Mouse (Mus musculus) stomach, postnatal 0 days (tissue): ENCODE measurements around the gene Wipf1. TPM values are rescaled to one million over a fixed set of nuclear protein-coding genes. Genes with fewer than 3 reads are reported as not detected.
A peak's percentile ranks its signal among the peaks of the same experiment; 100 is the strongest.
"Not testable (repeated sequence)": the region's sequence is repeated elsewhere in the genome, so short reads cannot be mapped to it uniquely, and the experiment has no call there.

Experiments used
- ATAC-seq: fragments of 200-750 bp; cut with Nextera tagmentation; 2 replicates; pipeline ENCODE4 v1.8.0; 2017; ENCODE audit not compliant: low FRiP score, low TSS enrichment
- DNase-seq: peaks from one replicate; pipeline ENCODE4 v3.0.0-alpha.2; 2016; ENCODE audit warnings: low spot score
- H3K27ac ChIP-seq: fragments of 300-500 bp; sonication (generic); replicated peaks from 2 replicates; pipeline ENCODE4 v1.5.1; 2014; ENCODE audit warnings: mild to moderate bottlenecking, control low read depth
- H3K27me3 ChIP-seq: fragments of 300-500 bp; sonication (generic); 2 replicates; pipeline ENCODE4 v1.6.1; 2014; ENCODE audit warnings: low read length; ENCODE audit not compliant: control insufficient read depth, insufficient read depth
- H3K36me3 ChIP-seq: fragments of 300-500 bp; sonication (generic); 2 replicates; pipeline ENCODE4 v1.6.1; 2014; ENCODE audit warnings: low read length, mixed read lengths; ENCODE audit not compliant: control insufficient read depth, insufficient read depth
- H3K4me1 ChIP-seq: fragments of 300-500 bp; sonication (generic); replicated peaks from 2 replicates; pipeline ENCODE4 v1.6.1; 2014; ENCODE audit warnings: antibody characterized with exemption; ENCODE audit not compliant: control insufficient read depth, insufficient read depth
- H3K4me2 ChIP-seq: fragments of 300-500 bp; sonication (generic); replicated peaks from 2 replicates; pipeline ENCODE4 v1.6.1; 2014; ENCODE audit warnings: low read depth, mild to moderate bottlenecking, control low read depth, moderate library complexity
- H3K4me3 ChIP-seq: fragments of 300-500 bp; sonication (generic); 2 replicates; pipeline ENCODE4 v1.5.1; 2014; ENCODE audit warnings: low read depth, low read length, control low read depth
- H3K9ac ChIP-seq: fragments of 300-500 bp; sonication (generic); 2 replicates; pipeline ENCODE4 v1.6.1; 2014; ENCODE audit warnings: mild to moderate bottlenecking, low read length, control low read depth, mixed read lengths
- H3K9me3 ChIP-seq: fragments of 300-500 bp; sonication (generic); 2 replicates; pipeline ENCODE4 v1.6.1; 2016; ENCODE audit warnings: low read length; ENCODE audit not compliant: control insufficient read depth
- CTCF ChIP-seq: IDR thresholded peaks from 2 replicates; pipeline ENCODE4 v1.5.1; 2016; ENCODE audit warnings: antibody characterized with exemption, low read depth, mild to moderate bottlenecking, moderate library complexity
- EP300 ChIP-seq: optimal IDR thresholded peaks from 2 replicates; pipeline ENCODE3; 2016; ENCODE audit warnings: antibody characterized with exemption
- WGBS: fragments of 180-500 bp; shearing (Covaris S2); extraction: QIAGEN DNeasy Blood & Tissue Kit; methylation state at CpG from one replicate; pipeline ENCODE4 v1.1.7; 2014; 5-methylcytosine and 5-hydroxymethylcytosine counted together
- polyA plus RNA-seq: library from polyadenylated mRNA; unstranded; fragments of >200 nt; fragmentation: Nextera tagmentation; extraction: Ambion mirVana; gene quantifications from 2 replicates; pipeline ENCODE4 v1.2.1, GENCODE M21; 2015

The Wipf1 gene
- polyA plus RNA-seq, 1 experiment from 2014 or later = 3.3 TPM

GRCm38 (mm10) chr2:73510025-73510288 is 19.6 kb downstream of the Wipf1 start:
- H3K27ac ChIP-seq = peak overlapping the region; percentile 76; the same call in 1 of the 2 replicates
- 78% methylated on average over 3 of the region's 3 CpGs for WGBS
- TF ChIP-seq EP300 = no peak

GRCm38 (mm10) chr2:73509248-73510024 is 20.1 kb downstream of the Wipf1 start:
- WGBS = 53% methylated on average over 15 of the region's 15 CpGs
- Histone ChIP-seq H3K9ac (no peak overlapping the region), H3K36me3 (no peaks in the 10 kb centered on the region), H3K4me2 (peak overlapping the region; percentile 34; the same call in 1 of the 2 replicates), H3K27ac (peak overlapping the region; percentile 76), H3K4me3 (no peak overlapping the region), H3K9me3 (no peaks in the 10 kb centered on the region), H3K27me3 (no peaks in the 10 kb centered on the region), H3K4me1 (no peaks in the 10 kb centered on the region)
- ATAC-seq (no peak), DNase-seq (no peak)
- TF ChIP-seq CTCF (no peak), EP300 (no peak)

More at GRCm38 (mm10) chr2:73510025-73510288, 19.6 kb downstream of the Wipf1 start:
- Histone ChIP-seq H3K9me3 (no peaks in the 10 kb centered on the region), H3K9ac (no peak overlapping the region), H3K4me3 (no peak overlapping the region), H3K36me3 (no peaks in the 10 kb centered on the region), H3K27me3 (no peaks in the 10 kb centered on the region), H3K4me1 (no peaks in the 10 kb centered on the region), H3K4me2 (no peak overlapping the region)
- no peak for DNase-seq
- no peak for ATAC-seq

GRCm38 (mm10) chr2:73507886-73508285 is 21.6 kb downstream of the Wipf1 start:
- no peaks in the 10 kb centered on the region for H3K27me3 ChIP-seq
- no peak overlapping the region for H3K4me3 ChIP-seq
- H3K4me1 ChIP-seq = no peaks in the 10 kb centered on the region
- H3K27ac ChIP-seq = no peak overlapping the region
- H3K9ac ChIP-seq = no peak overlapping the region
- no peak for ATAC-seq
- H3K36me3 ChIP-seq = no peaks in the 10 kb centered on the region
- 64% methylated on average over 7 of the region's 7 CpGs for WGBS
- no peaks in the 10 kb centered on the region for H3K9me3 ChIP-seq
- DNase-seq = no peak
- no peak overlapping the region for H3K4me2 ChIP-seq
- no peak for TF ChIP-seq EP300
- TF ChIP-seq CTCF = no peak

- H3K27ac ChIP-seq, H3K36me3 ChIP-seq, H3K4me1 ChIP-seq, DNase-seq, H3K9ac ChIP-seq, ATAC-seq, H3K4me3 ChIP-seq, H3K9me3 ChIP-seq, H3K4me2 ChIP-seq, H3K27me3 ChIP-seq: not testable (repeated sequence)
- WGBS = 98% methylated on average over 4 of the region's 4 CpGs
Measured at GRCm38 (mm10) chr2:73506337-73506736, 23.2 kb downstream of the Wipf1 start.

GRCm38 (mm10) chr2:73502863-73503429 is 26.6 kb downstream of the Wipf1 start:
- ATAC-seq (peak; percentile 76; the same call in 1 of the 2 replicates), DNase-seq (no peak)
- H3K36me3 ChIP-seq = no peaks in the 10 kb centered on the region
- TF ChIP-seq EP300 (no peak), CTCF (no peak)
- no peak overlapping the region for H3K9ac ChIP-seq
- no peaks in the 10 kb centered on the region for H3K9me3 ChIP-seq
- no peak overlapping the region for H3K27ac ChIP-seq
- H3K27me3 ChIP-seq = no peaks in the 10 kb centered on the region
- no peak overlapping the region for H3K4me2 ChIP-seq
- 69% methylated on average over 10 of the region's 10 CpGs for WGBS
- no peak overlapping the region for H3K4me3 ChIP-seq
- H3K4me1 ChIP-seq = no peaks in the 10 kb centered on the region

GRCm38 (mm10) chr2:73500864-73501263 is 28.7 kb downstream of the Wipf1 start:
- Histone ChIP-seq H3K4me1 (no peaks in the 10 kb centered on the region), H3K27me3 (no peaks in the 10 kb centered on the region), H3K27ac (no peak overlapping the region), H3K4me2 (no peak overlapping the region), H3K36me3 (no peaks in the 10 kb centered on the region), H3K4me3 (no peak overlapping the region), H3K9me3 (no peaks in the 10 kb centered on the region), H3K9ac (no peak overlapping the region)
- no peak for DNase-seq
- 63% methylated on average over 13 of the region's 13 CpGs for WGBS
- ATAC-seq = no peak
- TF ChIP-seq CTCF (no peak), EP300 (no peak)
